Mouse (Mus musculus) cortical plate, adult 2 months (tissue): Measurements from ENCODE around the gene Npvf.

Source experiments
- CTCF ChIP-seq: fragments of 200-500 bp; IDR thresholded peaks from 2 replicates; pipeline ENCODE4 v1.5.1; 2011; ENCODE audit warnings: mild to moderate bottlenecking, control low read depth, low read length; ENCODE audit not compliant: insufficient read depth; ENCODE audit errors: extremely low read depth
- POLR2A ChIP-seq: fragments of 200-500 bp; IDR thresholded peaks from 2 replicates; pipeline ENCODE4 v1.6.1; 2011; ENCODE audit warnings: mild to moderate bottlenecking, low read length, control low read depth; ENCODE audit not compliant: insufficient read depth; ENCODE audit errors: extremely low read depth

- TF ChIP-seq CTCF (no peak), POLR2A (no peak)
Observed at GRCm38 (mm10) chr6:50664193-50664592, 10.0 kb upstream of the Npvf start.
